7 mouse cellular contexts compared by ENCODE assay signal in the genomic region with DNA sequence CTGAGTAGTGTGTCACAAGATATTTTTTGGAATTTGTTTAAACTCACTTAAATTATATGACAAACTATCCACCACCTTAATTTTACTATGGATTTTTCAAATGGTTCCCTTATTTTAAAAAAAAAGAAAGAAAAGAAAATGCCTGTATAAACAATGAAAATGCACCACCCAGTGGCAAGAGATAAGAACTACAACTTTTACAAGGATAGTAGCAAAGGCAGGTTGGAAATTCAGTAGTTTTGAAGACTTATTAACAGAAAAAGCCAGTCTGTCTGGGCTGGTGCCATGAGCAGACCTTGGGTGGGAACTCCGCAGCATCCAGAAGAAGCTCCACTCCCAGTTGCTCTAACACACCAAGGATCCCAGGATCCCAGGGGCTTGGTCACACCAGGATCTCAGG. TPM values are rescaled to one million over a fixed set of nuclear protein-coding genes. Genes with fewer than 3 reads are reported as not detected.
DNase-seq lines count a peak whose midpoint lies in the region; ATAC-seq lines count a peak whose summit lies in the region.

No protein-coding gene starts in this region.

- no peak for ATAC-seq in frontal cortex, adult (ENCODE audit: low TSS enrichment)

- peak; percentile 28 for DNase-seq in layer of hippocampus, adult 11-12 months (ENCODE audit: low spot score)
- no peak for DNase-seq in layer of hippocampus, adult 9-11 months
- peak; percentile 70 for DNase-seq in CD4-positive, CD25-positive, alpha-beta regulatory T cell, adult 2 months (ENCODE audit: low read depth, low spot score)
- DNase-seq in NIH3T3 (ENCODE audit: low read depth) = peak; percentile 77
- peak; percentile 42 to 43 for DNase-seq in kidney, postnatal 25 days
- DNase-seq in adrenal gland, postnatal 10 days = no peak

RNA-seq across cellular contexts. Expression of a gene that starts 39.7 kb away (rescaled TPM):
- 10 to 100 TPM; 26.9 to 37.5 TPM for total RNA-seq in adrenal gland, postnatal 10 days (2021)

Comparison
In these comparisons a context has a peak if more than half of its experiments do, and no peak if none do; other contexts are left out.
1. DNase-seq: peak in layer of hippocampus, adult 11-12 months (single experiment), CD4-positive, CD25-positive, alpha-beta regulatory T cell, adult 2 months (single experiment), NIH3T3 (single experiment) and kidney, postnatal 25 days (2 of 2); none in layer of hippocampus, adult 9-11 months (single experiment) and adrenal gland, postnatal 10 days (single experiment).